Mouse (Mus musculus): Measurements from ENCODE around the gene Tnks2. TPM values are rescaled to one million over a fixed set of nuclear protein-coding genes. Genes with fewer than 3 reads are reported as not detected.

The Tnks2 gene
- polyA plus RNA-seq, 1 experiment from 2014 or later, result 79.5 TPM

GRCm38 (mm10) chr19:36801856-36802641 lies 32.0 kb upstream of the Tnks2 start:
- 71% methylated on average over 9 of the region's 9 CpGs for WGBS
- no peaks in the 10 kb centered on the region for H3K9me3 ChIP-seq (ENCODE audit: control insufficient read depth, low read length)
- H3K27ac ChIP-seq (replicated peaks; ENCODE audit: low read depth, low read length), result peak overlapping the region; percentile 67
- no peak overlapping the region for H3K4me2 ChIP-seq (ENCODE audit: low read depth, low read length)
- ATAC-seq (ENCODE audit: low read depth) (0 out of 2 replicates have a peak, but pooled peaks have one; percentile 33), DNase-seq (ENCODE audit: low spot score) (peak; percentile 41)
- no peaks in the 10 kb centered on the region for H3K4me1 ChIP-seq (ENCODE audit: control insufficient read depth, insufficient read depth, low read length)
- H3K27me3 ChIP-seq (replicated peaks; ENCODE audit: control insufficient read depth, insufficient read depth, low read length), result no peaks in the 10 kb centered on the region
- H3K9ac ChIP-seq (ENCODE audit: low read depth, low read length), result no peak overlapping the region
- H3K36me3 ChIP-seq (ENCODE audit: control insufficient read depth, insufficient read depth, low read length), result no peaks in the 10 kb centered on the region
- H3K4me3 ChIP-seq (ENCODE audit: low read depth, low read length), result no peak overlapping the region

DNA sequence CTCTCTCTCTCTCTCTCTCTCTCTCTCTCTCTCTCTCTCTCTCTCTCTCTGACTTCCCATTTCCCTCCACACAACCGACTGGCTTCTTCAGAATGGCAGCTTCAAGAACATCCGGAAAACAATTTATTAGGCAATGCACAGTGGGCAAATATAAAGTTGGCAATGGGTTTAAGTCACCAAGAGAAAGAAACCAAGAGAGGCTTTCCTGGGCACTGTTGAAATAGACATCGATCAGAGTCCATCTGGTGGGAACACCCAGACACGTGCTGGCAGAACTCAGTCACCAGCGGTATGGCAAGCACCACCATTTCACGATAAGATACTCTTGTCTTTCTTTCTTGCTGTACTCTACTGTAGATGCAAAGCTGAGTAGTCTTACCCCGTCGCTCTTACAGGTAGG lies 30.6 kb upstream of the Tnks2 start:
- Histone ChIP-seq H3K9me3 (ENCODE audit: control insufficient read depth, low read length) (no peaks in the 10 kb centered on the region), H3K36me3 (ENCODE audit: control insufficient read depth, insufficient read depth, low read length) (no peaks in the 10 kb centered on the region), H3K4me2 (ENCODE audit: low read depth, low read length) (no peak overlapping the region), H3K4me1 (ENCODE audit: control insufficient read depth, insufficient read depth, low read length) (no peaks in the 10 kb centered on the region), H3K9ac (ENCODE audit: low read depth, low read length) (no peak overlapping the region), H3K27me3 (replicated peaks; ENCODE audit: control insufficient read depth, insufficient read depth, low read length) (no peaks in the 10 kb centered on the region), H3K4me3 (ENCODE audit: low read depth, low read length) (no peak overlapping the region), H3K27ac (replicated peaks; ENCODE audit: low read depth, low read length) (no peak overlapping the region)
- DNase-seq (ENCODE audit: low spot score) (no peak), ATAC-seq (ENCODE audit: low read depth) (no peak)
- WGBS, result 94% methylated on average over 8 of the region's 8 CpGs

DNA sequence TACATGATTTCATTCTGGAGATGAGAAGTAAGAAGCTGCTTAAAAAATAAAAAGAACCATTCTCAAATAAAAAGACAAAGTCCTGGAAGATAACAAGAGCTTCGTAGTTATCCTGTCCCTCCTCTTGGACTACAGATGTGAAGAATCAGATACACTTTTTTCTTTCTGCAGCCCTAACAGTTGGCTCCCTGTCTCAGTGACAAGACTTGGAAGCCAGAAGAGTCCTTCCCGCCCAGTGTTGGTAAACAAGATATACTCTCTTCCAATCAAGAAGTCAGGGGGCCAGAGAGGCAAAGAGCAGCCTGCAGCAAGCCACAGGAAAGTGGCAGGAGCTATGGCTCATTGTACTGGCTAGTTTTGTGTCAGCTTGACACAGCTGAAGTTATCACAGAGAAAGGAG lies 27.2 kb upstream of the Tnks2 start:
- ATAC-seq (ENCODE audit: low read depth), result no peak
- no peaks in the 10 kb centered on the region for H3K36me3 ChIP-seq (ENCODE audit: control insufficient read depth, insufficient read depth, low read length)
- H3K4me2 ChIP-seq (ENCODE audit: low read depth, low read length), result no peak overlapping the region
- WGBS, result 81% methylated on average over 2 of the region's 2 CpGs
- no peak overlapping the region for H3K4me3 ChIP-seq (ENCODE audit: low read depth, low read length)
- no peak overlapping the region for H3K9ac ChIP-seq (ENCODE audit: low read depth, low read length)
- no peaks in the 10 kb centered on the region for H3K27me3 ChIP-seq (replicated peaks; ENCODE audit: control insufficient read depth, insufficient read depth, low read length)
- no peaks in the 10 kb centered on the region for H3K9me3 ChIP-seq (ENCODE audit: control insufficient read depth, low read length)
- H3K27ac ChIP-seq (replicated peaks; ENCODE audit: low read depth, low read length), result no peak overlapping the region
- DNase-seq (ENCODE audit: low spot score), result no peak
- no peaks in the 10 kb centered on the region for H3K4me1 ChIP-seq (ENCODE audit: control insufficient read depth, insufficient read depth, low read length)

DNA sequence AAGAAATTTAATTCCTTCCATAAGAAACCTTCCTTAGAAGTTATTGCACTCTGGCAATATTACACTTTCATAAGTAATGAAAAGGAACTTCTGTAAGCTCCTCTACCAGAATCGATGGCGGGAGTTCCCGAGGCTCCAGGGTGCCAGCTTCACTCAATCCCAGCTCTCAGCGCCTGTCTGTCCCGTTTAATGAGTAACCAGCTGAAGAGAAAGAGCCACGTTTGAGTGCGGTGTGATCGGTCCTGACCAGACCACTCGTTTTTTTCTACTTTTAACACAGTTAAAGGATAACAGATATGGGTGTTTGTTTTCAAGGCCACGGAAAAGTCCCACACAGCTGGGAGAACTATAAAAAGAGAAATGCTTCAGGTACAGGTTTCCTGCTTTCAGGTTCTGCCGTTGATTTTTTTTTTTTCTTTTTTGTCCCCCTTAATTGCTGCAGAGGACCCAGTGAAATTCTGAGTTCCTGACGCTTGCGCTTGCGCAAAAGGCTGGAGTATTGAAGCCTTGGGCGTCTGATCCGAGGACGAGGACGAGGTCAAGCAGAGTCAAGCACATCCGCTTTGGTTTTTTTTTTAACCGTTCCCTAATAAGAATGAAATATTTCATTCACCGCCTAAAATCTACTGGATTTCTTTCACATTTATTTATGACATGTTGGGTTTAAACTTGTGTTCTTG lies 25.5 kb upstream of the Tnks2 start:
- Histone ChIP-seq H3K4me1 (ENCODE audit: control insufficient read depth, insufficient read depth, low read length) (no peaks in the 10 kb centered on the region), H3K36me3 (ENCODE audit: control insufficient read depth, insufficient read depth, low read length) (no peaks in the 10 kb centered on the region), H3K9ac (ENCODE audit: low read depth, low read length) (no peak overlapping the region), H3K27ac (replicated peaks; ENCODE audit: low read depth, low read length) (no peak overlapping the region), H3K9me3 (ENCODE audit: control insufficient read depth, low read length) (no peaks in the 10 kb centered on the region), H3K4me2 (ENCODE audit: low read depth, low read length) (peak overlapping the region; percentile 24; the same call in 1 of the 2 replicates), H3K27me3 (replicated peaks; ENCODE audit: control insufficient read depth, insufficient read depth, low read length) (no peaks in the 10 kb centered on the region), H3K4me3 (ENCODE audit: low read depth, low read length) (no peak overlapping the region)
- 54% methylated on average over 21 of the region's 21 CpGs for WGBS
- no peak for DNase-seq (ENCODE audit: low spot score)
- no peak for ATAC-seq (ENCODE audit: low read depth)

DNA sequence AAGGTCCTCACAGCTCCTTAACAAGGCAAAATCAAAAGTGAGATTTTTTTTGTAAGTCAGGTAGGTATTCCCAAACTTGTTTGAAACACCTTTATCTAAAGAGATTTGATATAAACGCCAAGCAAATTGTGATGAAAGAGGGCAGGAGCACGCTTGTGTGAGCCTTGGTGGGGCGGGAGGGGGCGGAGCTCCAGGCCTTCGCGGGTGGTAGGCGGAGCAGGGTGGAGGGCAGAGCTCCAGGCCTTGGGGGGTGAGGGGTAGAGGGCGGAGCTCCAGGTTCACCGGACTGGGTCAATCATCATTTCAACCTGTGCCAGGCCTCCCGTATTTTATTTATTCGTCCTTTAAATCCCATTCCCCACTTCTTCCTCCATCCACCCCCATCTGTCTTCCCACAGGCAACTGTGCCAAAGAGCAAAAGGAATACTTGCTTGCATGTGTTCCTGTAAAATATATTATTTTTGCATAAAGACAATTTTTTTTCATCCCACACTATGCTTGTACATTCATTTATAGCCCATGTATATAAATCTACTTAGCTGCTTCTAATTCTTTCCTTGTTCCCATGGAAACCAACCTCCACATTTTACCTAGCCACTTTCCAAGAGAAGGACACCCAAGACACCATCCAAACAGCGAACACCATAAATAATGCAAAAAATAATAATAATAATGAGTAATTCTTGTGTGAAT lies 24.4 kb upstream of the Tnks2 start:
- Histone ChIP-seq H3K27me3 (replicated peaks; ENCODE audit: control insufficient read depth, insufficient read depth, low read length) (no peaks in the 10 kb centered on the region), H3K9ac (ENCODE audit: low read depth, low read length) (no peak overlapping the region), H3K9me3 (ENCODE audit: control insufficient read depth, low read length) (no peaks in the 10 kb centered on the region), H3K4me3 (ENCODE audit: low read depth, low read length) (no peak overlapping the region), H3K4me1 (ENCODE audit: control insufficient read depth, insufficient read depth, low read length) (no peaks in the 10 kb centered on the region), H3K36me3 (ENCODE audit: control insufficient read depth, insufficient read depth, low read length) (no peaks in the 10 kb centered on the region), H3K4me2 (ENCODE audit: low read depth, low read length) (no peak overlapping the region), H3K27ac (replicated peaks; ENCODE audit: low read depth, low read length) (no peak overlapping the region)
- WGBS, result 40% methylated on average over 12 of the region's 12 CpGs
- DNase-seq (ENCODE audit: low spot score), result no peak
- ATAC-seq (ENCODE audit: low read depth), result no peak

GRCm38 (mm10) chr19:36812011-36812410 lies 22.0 kb upstream of the Tnks2 start:
- H3K27ac ChIP-seq (replicated peaks; ENCODE audit: low read depth, low read length), result no peak overlapping the region
- no peak overlapping the region for H3K4me2 ChIP-seq (ENCODE audit: low read depth, low read length)
- no peak overlapping the region for H3K9ac ChIP-seq (ENCODE audit: low read depth, low read length)
- ATAC-seq (ENCODE audit: low read depth) (peak; percentile 37; the same call in 1 of the 2 replicates), DNase-seq (ENCODE audit: low spot score) (no peak)
- H3K36me3 ChIP-seq (ENCODE audit: control insufficient read depth, insufficient read depth, low read length), result no peaks in the 10 kb centered on the region
- WGBS, result 45% methylated on average over 8 of the region's 8 CpGs
- H3K4me3 ChIP-seq (ENCODE audit: low read depth, low read length), result no peak overlapping the region
- no peaks in the 10 kb centered on the region for H3K4me1 ChIP-seq (ENCODE audit: control insufficient read depth, insufficient read depth, low read length)
- no peaks in the 10 kb centered on the region for H3K27me3 ChIP-seq (replicated peaks; ENCODE audit: control insufficient read depth, insufficient read depth, low read length)
- no peaks in the 10 kb centered on the region for H3K9me3 ChIP-seq (ENCODE audit: control insufficient read depth, low read length)

DNA sequence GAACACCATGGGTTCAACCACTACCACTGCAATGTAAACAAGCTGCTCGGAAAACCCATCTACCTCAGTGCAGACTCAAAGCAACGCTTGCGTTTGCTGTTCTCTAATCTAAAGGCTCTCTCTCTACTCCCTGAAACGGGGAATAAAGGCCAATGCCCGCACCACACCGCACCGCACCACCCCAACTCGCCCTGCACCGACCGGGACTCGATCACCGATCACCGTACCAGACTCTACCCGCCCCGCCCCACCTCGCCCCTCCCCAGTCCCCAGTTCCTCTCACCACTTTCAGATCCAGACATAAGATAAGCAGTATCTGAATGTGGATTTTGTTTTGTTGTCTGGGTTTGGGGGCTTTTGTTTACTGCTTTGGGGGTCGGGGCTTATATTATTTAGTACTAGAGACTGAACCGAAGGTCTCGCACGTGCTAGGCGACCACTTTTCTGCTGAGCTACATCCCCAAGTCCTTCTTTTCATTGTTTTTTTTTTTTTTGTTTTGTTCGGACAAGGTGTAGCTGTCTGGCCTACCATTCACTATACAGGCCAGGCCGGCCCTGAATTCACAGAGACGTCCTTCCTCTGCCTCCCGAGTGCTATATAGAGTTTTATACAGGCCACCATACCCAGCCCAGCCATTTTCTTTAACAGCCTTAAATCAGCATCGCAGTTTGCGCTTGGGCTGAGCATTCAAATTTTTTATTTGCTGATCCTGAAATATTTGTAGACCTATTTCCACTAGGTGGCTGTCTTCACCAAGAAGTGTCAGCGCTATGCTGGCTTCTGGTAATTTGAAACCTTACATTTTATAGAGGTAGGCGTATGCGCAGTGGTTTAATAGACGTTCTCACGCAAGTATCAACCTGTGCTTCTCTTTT lies 18.4 kb upstream of the Tnks2 start:
- peak overlapping the region; percentile 23 for H3K4me3 ChIP-seq (ENCODE audit: low read depth, low read length)
- no peaks in the 10 kb centered on the region for H3K27me3 ChIP-seq (replicated peaks; ENCODE audit: control insufficient read depth, insufficient read depth, low read length)
- no peak overlapping the region for H3K27ac ChIP-seq (replicated peaks; ENCODE audit: low read depth, low read length)
- WGBS, result 8% methylated on average over 26 of the region's 32 CpGs
- DNase-seq (ENCODE audit: low spot score), result peak; percentile 95
- ATAC-seq (ENCODE audit: low read depth), result peak; percentile 85
- no peaks in the 10 kb centered on the region for H3K36me3 ChIP-seq (ENCODE audit: control insufficient read depth, insufficient read depth, low read length)
- H3K4me1 ChIP-seq (ENCODE audit: control insufficient read depth, insufficient read depth, low read length), result no peaks in the 10 kb centered on the region
- H3K9ac ChIP-seq (ENCODE audit: low read depth, low read length), result peak overlapping the region; percentile 48; the same call in 1 of the 2 replicates
- H3K9me3 ChIP-seq (ENCODE audit: control insufficient read depth, low read length), result no peaks in the 10 kb centered on the region
- H3K4me2 ChIP-seq (ENCODE audit: low read depth, low read length), result peak overlapping the region; percentile 55

All from embryonic facial prominence, embryonic 14.5 days (tissue).